Mouse (Mus musculus) neural tube, embryonic 12.5 days (tissue): ENCODE measurements around the gene Ankrd55. TPM values are rescaled to one million over a fixed set of nuclear protein-coding genes. Genes with fewer than 3 reads are reported as not detected.
A peak's percentile ranks its signal among the peaks of the same experiment; 100 is the strongest.

Experiments used
- ATAC-seq: fragments of 200-750 bp; cut with Nextera tagmentation; 2 replicates; pipeline ENCODE4 v1.8.0; 2017; ENCODE audit warnings: low read depth, mild to moderate bottlenecking, moderate TSS enrichment, moderate library complexity; ENCODE audit not compliant: low FRiP score
- H3K27ac ChIP-seq: fragments of 300-500 bp; sonication (generic); 2 replicates; pipeline ENCODE4 v1.5.1; 2016
- H3K27me3 ChIP-seq: fragments of 300-500 bp; sonication (generic); replicated peaks from 2 replicates; pipeline ENCODE4 v1.6.1; 2016; ENCODE audit warnings: mild to moderate bottlenecking
- H3K36me3 ChIP-seq: fragments of 300-500 bp; sonication (generic); 2 replicates; pipeline ENCODE4 v1.6.1; 2016; ENCODE audit warnings: mild to moderate bottlenecking
- H3K4me1 ChIP-seq: fragments of 300-500 bp; sonication (generic); 2 replicates; pipeline ENCODE4 v1.6.1; 2016
- H3K4me2 ChIP-seq: fragments of 300-500 bp; sonication (generic); replicated peaks from 2 replicates; pipeline ENCODE4 v1.6.1; 2016; ENCODE audit warnings: mild to moderate bottlenecking
- H3K4me3 ChIP-seq: fragments of 300-500 bp; sonication (generic); 2 replicates; pipeline ENCODE4 v1.5.1; 2016
- H3K9ac ChIP-seq: fragments of 300-500 bp; sonication (generic); 2 replicates; pipeline ENCODE4 v1.6.1; 2016; ENCODE audit warnings: mild to moderate bottlenecking
- H3K9me3 ChIP-seq: fragments of 300-500 bp; sonication (generic); 2 replicates; pipeline ENCODE4 v1.6.1; 2016; ENCODE audit warnings: mild to moderate bottlenecking
- WGBS: fragments of 180-500 bp; shearing (Covaris S2); methylation state at CpG from one replicate; pipeline ENCODE4 v1.1.7; 2016; 5-methylcytosine and 5-hydroxymethylcytosine counted together
- polyA plus RNA-seq: library from polyadenylated mRNA; unstranded; fragments of >200 nt; fragmentation: Nextera tagmentation; extraction: Ambion mirVana; gene quantifications from 2 replicates; pipeline ENCODE4 v1.2.1, GENCODE M21; 2016

The Ankrd55 gene
- 3.5 and 3.8 TPM in 2 replicates for polyA plus RNA-seq

- Histone ChIP-seq H3K27me3 (no peaks in the 10 kb centered on the region), H3K27ac (peak within 1 kb of the TSS; percentile 37; the same call in 1 of the 2 replicates), H3K9ac (peak within 1 kb of the TSS; percentile 33; the same call in 1 of the 2 replicates), H3K4me1 (peaks cover 7% of the 10 kb centered on the region), H3K36me3 (no peaks in the 10 kb centered on the region), H3K4me3 (no peak within 1 kb of the TSS), H3K9me3 (no peaks in the 10 kb centered on the region), H3K4me2 (peak within 1 kb of the TSS; percentile 53)
- 32% methylated on average over 22 of the region's 22 CpGs for WGBS
- peak; percentile 92 for ATAC-seq
These were observed at the start of gene Ankrd55 for GRCm38 (mm10) chr13:112288225-112289178. Gene Ankrd55 (plus strand): TSS chr13:112288451.

GRCm38 (mm10) chr13:112239239-112239638 is 49.0 kb upstream of the Ankrd55 start:
- Histone ChIP-seq H3K9me3 (no peaks in the 10 kb centered on the region), H3K27ac (no peak overlapping the region), H3K4me2 (no peak overlapping the region), H3K4me1 (peaks cover 10% of the 10 kb centered on the region), H3K4me3 (no peak overlapping the region), H3K9ac (no peak overlapping the region), H3K36me3 (no peaks in the 10 kb centered on the region), H3K27me3 (peaks cover 13% of the 10 kb centered on the region)
- no peak for ATAC-seq
- WGBS = 95% methylated on average over 2 of the region's 2 CpGs

GRCm38 (mm10) chr13:112241431-112241830 is 46.8 kb upstream of the Ankrd55 start:
- Histone ChIP-seq H3K4me1 (peaks cover 10% of the 10 kb centered on the region), H3K27me3 (peaks cover 13% of the 10 kb centered on the region), H3K9me3 (peaks cover 4% of the 10 kb centered on the region; the same call in 1 of the 2 replicates), H3K36me3 (no peaks in the 10 kb centered on the region), H3K4me3 (no peak overlapping the region), H3K4me2 (peak overlapping the region; percentile 14; the same call in 1 of the 2 replicates), H3K9ac (no peak overlapping the region), H3K27ac (no peak overlapping the region)
- ATAC-seq = peak; percentile 68; the same call in 1 of the 2 replicates
- 16% methylated on average over 8 of the region's 8 CpGs for whole genome bisulfite sequencing

GRCm38 (mm10) chr13:112245131-112245530 is 43.1 kb upstream of the Ankrd55 start:
- no peak overlapping the region for H3K4me3 ChIP-seq
- peaks cover 8% of the 10 kb centered on the region; the same call in 1 of the 2 replicates for H3K27me3 ChIP-seq
- WGBS = 77% methylated on average over 5 of the region's 5 CpGs
- no peak overlapping the region for H3K4me2 ChIP-seq
- peaks cover 10% of the 10 kb centered on the region for H3K4me1 ChIP-seq
- H3K36me3 ChIP-seq = no peaks in the 10 kb centered on the region
- no peak overlapping the region for H3K9ac ChIP-seq
- H3K27ac ChIP-seq = no peak overlapping the region
- no peak for ATAC-seq
- H3K9me3 ChIP-seq = peaks cover 17% of the 10 kb centered on the region

GRCm38 (mm10) chr13:112251433-112251832 is 36.8 kb upstream of the Ankrd55 start:
- ATAC-seq = no peak
- Histone ChIP-seq H3K27me3 (no peaks in the 10 kb centered on the region), H3K27ac (no peak overlapping the region), H3K9ac (no peak overlapping the region), H3K4me2 (no peak overlapping the region), H3K4me1 (peaks cover 7% of the 10 kb centered on the region), H3K4me3 (no peak overlapping the region), H3K36me3 (no peaks in the 10 kb centered on the region), H3K9me3 (peaks cover 13% of the 10 kb centered on the region)
- WGBS = 89% methylated on average over 2 of the region's 2 CpGs

GRCm38 (mm10) chr13:112252012-112252411 is 36.2 kb upstream of the Ankrd55 start:
- no peak for ATAC-seq
- H3K9me3 ChIP-seq = peaks cover 12% of the 10 kb centered on the region
- H3K4me1 ChIP-seq = peaks cover 7% of the 10 kb centered on the region
- no peak overlapping the region for H3K4me2 ChIP-seq
- no peaks in the 10 kb centered on the region for H3K27me3 ChIP-seq
- H3K36me3 ChIP-seq = no peaks in the 10 kb centered on the region
- H3K27ac ChIP-seq = no peak overlapping the region
- no peak overlapping the region for H3K4me3 ChIP-seq
- 90% methylated on average over 3 of the region's 3 CpGs for WGBS
- H3K9ac ChIP-seq = no peak overlapping the region

- H3K27ac ChIP-seq = no peak overlapping the region
- no peaks in the 10 kb centered on the region for H3K36me3 ChIP-seq
- peak; percentile 71; the same call in 1 of the 2 replicates for ATAC-seq
These were observed 35.1 kb upstream of the Ankrd55 start for GRCm38 (mm10) chr13:112252991-112253620.

GRCm38 (mm10) chr13:112254116-112254515 is 34.1 kb upstream of the Ankrd55 start:
- H3K4me1 ChIP-seq = peaks cover 7% of the 10 kb centered on the region
- ATAC-seq = no peak
- no peak overlapping the region for H3K27ac ChIP-seq
- H3K36me3 ChIP-seq = no peaks in the 10 kb centered on the region
- H3K4me3 ChIP-seq = no peak overlapping the region
- H3K27me3 ChIP-seq = no peaks in the 10 kb centered on the region
- 83% methylated on average over 8 of the region's 8 CpGs for WGBS
- H3K9ac ChIP-seq = no peak overlapping the region
- no peak overlapping the region for H3K4me2 ChIP-seq
- H3K9me3 ChIP-seq = peaks cover 4% of the 10 kb centered on the region; the same call in 1 of the 2 replicates

More at GRCm38 (mm10) chr13:112252991-112253620, 35.1 kb upstream of the Ankrd55 start:
- 24% methylated on average over 13 of the region's 13 CpGs for WGBS
- Histone ChIP-seq H3K27me3 (no peaks in the 10 kb centered on the region), H3K9ac (no peak overlapping the region), H3K4me2 (peak overlapping the region; percentile 10; the same call in 1 of the 2 replicates), H3K9me3 (peaks cover 12% of the 10 kb centered on the region), H3K4me1 (peaks cover 7% of the 10 kb centered on the region), H3K4me3 (no peak overlapping the region)

- Histone ChIP-seq H3K4me1 (peaks cover 7% of the 10 kb centered on the region), H3K27ac (no peak overlapping the region)
- WGBS = 74% methylated on average over 5 of the region's 5 CpGs
These were observed 32.4 kb upstream of the Ankrd55 start for GRCm38 (mm10) chr13:112255862-112256261.

GRCm38 (mm10) chr13:112258478-112258877 is 29.8 kb upstream of the Ankrd55 start:
- Histone ChIP-seq H3K4me3 (no peak overlapping the region), H3K4me1 (peaks cover under 1% of the 10 kb centered on the region), H3K9me3 (no peaks in the 10 kb centered on the region), H3K4me2 (no peak overlapping the region), H3K27ac (no peak overlapping the region), H3K36me3 (no peaks in the 10 kb centered on the region), H3K9ac (no peak overlapping the region), H3K27me3 (no peaks in the 10 kb centered on the region)
- WGBS = 94% methylated on average over 10 of the region's 10 CpGs
- no peak for ATAC-seq

More at GRCm38 (mm10) chr13:112255862-112256261, 32.4 kb upstream of the Ankrd55 start:
- no peak overlapping the region for H3K9ac ChIP-seq
- H3K4me3 ChIP-seq = no peak overlapping the region
- H3K4me2 ChIP-seq = no peak overlapping the region
- no peaks in the 10 kb centered on the region for H3K36me3 ChIP-seq
- no peak for ATAC-seq
- no peaks in the 10 kb centered on the region for H3K9me3 ChIP-seq
- no peaks in the 10 kb centered on the region for H3K27me3 ChIP-seq

GRCm38 (mm10) chr13:112259398-112259797 is 28.9 kb upstream of the Ankrd55 start:
- Histone ChIP-seq H3K4me2 (no peak overlapping the region), H3K9me3 (no peaks in the 10 kb centered on the region), H3K9ac (no peak overlapping the region), H3K27me3 (no peaks in the 10 kb centered on the region), H3K36me3 (no peaks in the 10 kb centered on the region), H3K4me3 (no peak overlapping the region), H3K4me1 (no peaks in the 10 kb centered on the region), H3K27ac (no peak overlapping the region)
- peak; percentile 85; the same call in 1 of the 2 replicates for ATAC-seq
- 58% methylated on average over 2 of the region's 2 CpGs for WGBS

- no peak overlapping the region for H3K4me3 ChIP-seq
- no peaks in the 10 kb centered on the region for H3K36me3 ChIP-seq
- no peak overlapping the region for H3K27ac ChIP-seq
- H3K4me1 ChIP-seq = no peaks in the 10 kb centered on the region
- no peaks in the 10 kb centered on the region for H3K27me3 ChIP-seq
- no peak for ATAC-seq
- H3K9me3 ChIP-seq = no peaks in the 10 kb centered on the region
- 19% methylated on average over 4 of the region's 4 CpGs for WGBS
- H3K4me2 ChIP-seq = no peak overlapping the region
- no peak overlapping the region for H3K9ac ChIP-seq
These were observed 23.6 kb upstream of the Ankrd55 start for GRCm38 (mm10) chr13:112264666-112265065.
